8 mouse cellular contexts compared by ENCODE assay signal in the genomic region with DNA sequence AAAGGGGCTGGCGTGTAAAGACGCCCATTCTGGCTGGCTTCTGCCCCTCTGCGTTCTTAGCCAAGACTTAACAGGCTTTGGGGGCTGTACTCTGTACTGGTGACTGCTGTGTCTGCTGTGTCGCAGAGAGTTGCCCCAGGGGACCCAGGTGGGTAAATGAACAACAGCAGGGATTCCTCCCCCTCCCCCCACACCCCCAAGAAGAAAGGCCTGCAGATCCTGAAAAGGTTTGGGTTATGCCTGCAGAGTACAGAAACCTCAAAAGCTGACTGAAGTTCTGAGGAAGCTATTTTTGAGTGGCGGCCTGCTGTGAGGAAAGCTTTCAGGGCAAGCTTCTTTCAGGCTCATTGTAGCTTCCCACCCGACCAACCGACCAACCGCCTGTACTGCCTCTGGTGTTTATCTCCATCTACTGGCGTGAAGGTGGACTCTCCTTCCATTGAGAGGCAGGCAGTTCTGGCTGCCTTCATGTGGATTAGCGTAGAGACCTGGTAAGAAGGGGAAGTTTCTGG.
DNase-seq lines count a peak whose midpoint lies in the region; ATAC-seq and TF ChIP-seq lines count a peak whose summit lies in the region.

No protein-coding gene starts in this region.

- DNase-seq in layer of hippocampus, adult 2 months (ENCODE audit: low spot score in 2 of 2) = no peak
- no peak for DNase-seq in layer of hippocampus, postnatal 36 days
- DNase-seq in T-cell, adult 2 months (ENCODE audit: low spot score) = peak; percentile 18
- DNase-seq in midbrain, embryonic 10.5 days (ENCODE audit: low spot score) = peak; percentile 52
- peak; percentile 40 to 53 for DNase-seq in thymus, postnatal 36 days
- no peak for DNase-seq in layer of hippocampus, adult 11-12 months (ENCODE audit: low spot score)

- peaks cover 27% of the 10 kb centered on the region for H3K36me3 ChIP-seq in embryonic facial prominence, embryonic 15.5 days
- 0 out of 2 replicates have a peak, but pooled peaks cover 2% of the 10 kb centered on the region for H3K36me3 ChIP-seq in hindbrain, embryonic 15.5 days
- peaks cover 21% of the 10 kb centered on the region for H3K36me3 ChIP-seq in midbrain, embryonic 10.5 days

- H3K4me3 ChIP-seq in layer of hippocampus, adult 2 months = no peak overlapping the region
- no peak overlapping the region for H3K4me3 ChIP-seq in embryonic facial prominence, embryonic 15.5 days (replicated peaks)
- no peak overlapping the region for H3K4me3 ChIP-seq in hindbrain, embryonic 15.5 days
- no peak overlapping the region for H3K4me3 ChIP-seq in midbrain, embryonic 10.5 days

- 0 out of 2 replicates have a peak, but pooled peaks cover 3% of the 10 kb centered on the region for H3K9me3 ChIP-seq in embryonic facial prominence, embryonic 15.5 days (replicated peaks)
- H3K9me3 ChIP-seq in hindbrain, embryonic 15.5 days = no peaks in the 10 kb centered on the region
- no peaks in the 10 kb centered on the region for H3K9me3 ChIP-seq in midbrain, embryonic 10.5 days (replicated peaks)

- ATAC-seq in embryonic facial prominence, embryonic 15.5 days (ENCODE audit: insufficient number of reproducible peaks, low FRiP score, low TSS enrichment, low read depth) = no peak
- peak; percentile 65; the same call in 1 of the 2 replicates for ATAC-seq in hindbrain, embryonic 15.5 days (ENCODE audit: low FRiP score, low read depth)

- H3K9ac ChIP-seq in embryonic facial prominence, embryonic 15.5 days = no peak overlapping the region
- H3K9ac ChIP-seq in hindbrain, embryonic 15.5 days = no peak overlapping the region

- 22% methylated on average over 10 of the region's 10 CpGs for WGBS in embryonic facial prominence, embryonic 15.5 days
- WGBS in hindbrain, embryonic 15.5 days = 12% methylated on average over 10 of the region's 10 CpGs
- 13% methylated on average over 10 of the region's 10 CpGs for WGBS in midbrain, embryonic 10.5 days

- H3K4me1 ChIP-seq in embryonic facial prominence, embryonic 15.5 days = peaks cover 21% of the 10 kb centered on the region
- H3K4me1 ChIP-seq in hindbrain, embryonic 15.5 days (replicated peaks) = peaks cover 5% of the 10 kb centered on the region; the same call in 1 of the 2 replicates
- H3K4me1 ChIP-seq in midbrain, embryonic 10.5 days = peaks cover 10% of the 10 kb centered on the region

- H3K4me2 ChIP-seq in embryonic facial prominence, embryonic 15.5 days (replicated peaks) = no peak overlapping the region
- H3K4me2 ChIP-seq in hindbrain, embryonic 15.5 days = no peak overlapping the region

- TF ChIP-seq CTCF in layer of hippocampus, adult 2 months (conservative IDR thresholded peaks at IDR 0.05) = peak; percentile 78

- no peaks in the 10 kb centered on the region for H3K27me3 ChIP-seq in embryonic facial prominence, embryonic 15.5 days
- H3K27me3 ChIP-seq in hindbrain, embryonic 15.5 days = no peaks in the 10 kb centered on the region
- H3K27me3 ChIP-seq in midbrain, embryonic 10.5 days (ENCODE audit: low read depth, poor library complexity, severe bottlenecking) = no peaks in the 10 kb centered on the region

- H3K27ac ChIP-seq in layer of hippocampus, adult 2 months = no peak overlapping the region
- 0 out of 2 replicates have a peak overlapping the region, but pooled peaks have one; percentile 22 for H3K27ac ChIP-seq in embryonic facial prominence, embryonic 15.5 days (replicated peaks)
- H3K27ac ChIP-seq in hindbrain, embryonic 15.5 days (replicated peaks) = no peak overlapping the region
- peak overlapping the region; percentile 68 for H3K27ac ChIP-seq in midbrain, embryonic 10.5 days (replicated peaks)

Comparison
In these comparisons a context has a peak if more than half of its experiments do, and no peak if none do; other contexts are left out.
1. DNase-seq: peak in T-cell, adult 2 months (single experiment), midbrain, embryonic 10.5 days (single experiment) and thymus, postnatal 36 days (2 of 2); none in layer of hippocampus, adult 2 months (0 of 2), layer of hippocampus, postnatal 36 days (0 of 2) and layer of hippocampus, adult 11-12 months (single experiment).
2. H3K27ac ChIP-seq: peak in embryonic facial prominence, embryonic 15.5 days (single experiment) and midbrain, embryonic 10.5 days (single experiment); none in layer of hippocampus, adult 2 months (single experiment) and hindbrain, embryonic 15.5 days (single experiment).